Mouse (Mus musculus) frontal cortex, postnatal 25 days (tissue): ENCODE data around the gene Zfp2.

Experiments
- DNase-seq, 2 experiments: peaks; one replicate each; pipeline ENCODE4 v3.0.0; 2022; ENCODE audit warnings: low spot score in 2 of 2

The Zfp2 gene

DNA sequence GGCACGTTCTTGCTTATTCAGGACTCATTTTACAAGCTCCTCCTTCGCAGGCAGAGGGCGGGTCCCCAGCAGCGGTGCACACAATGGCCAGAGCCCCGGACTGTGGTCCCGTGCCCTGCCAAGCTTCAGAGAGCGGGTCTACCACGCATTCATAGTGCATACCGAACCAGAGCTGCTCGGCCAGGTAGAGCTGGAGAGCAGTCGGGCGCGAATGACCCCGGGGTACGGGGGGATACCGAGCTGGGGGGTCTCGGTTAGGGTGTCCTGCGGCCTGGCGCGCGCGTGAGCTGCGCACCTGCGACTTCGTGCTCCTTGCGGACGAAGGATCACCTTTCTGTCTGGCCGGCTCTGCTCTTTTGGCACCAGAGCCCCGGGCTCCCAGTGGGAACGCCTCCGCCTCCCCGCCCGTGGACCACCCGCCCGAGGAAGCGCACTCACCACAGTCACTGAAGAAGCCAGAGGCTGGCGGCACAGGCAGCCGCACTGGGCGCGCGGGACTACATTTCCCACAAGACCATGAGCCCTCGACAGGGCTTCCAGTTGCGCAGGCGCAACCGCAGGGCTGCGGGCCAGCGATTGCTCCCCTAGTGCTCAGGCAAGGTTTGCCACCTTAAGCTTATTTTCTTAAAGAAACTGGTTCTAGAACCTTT, at the start of gene Zfp2:
Gene Zfp2, minus strand, starts transcription at position 495 of the 650 bp plus-strand sequence.
- DNase-seq: peak; percentile 77 to 86

DNA sequence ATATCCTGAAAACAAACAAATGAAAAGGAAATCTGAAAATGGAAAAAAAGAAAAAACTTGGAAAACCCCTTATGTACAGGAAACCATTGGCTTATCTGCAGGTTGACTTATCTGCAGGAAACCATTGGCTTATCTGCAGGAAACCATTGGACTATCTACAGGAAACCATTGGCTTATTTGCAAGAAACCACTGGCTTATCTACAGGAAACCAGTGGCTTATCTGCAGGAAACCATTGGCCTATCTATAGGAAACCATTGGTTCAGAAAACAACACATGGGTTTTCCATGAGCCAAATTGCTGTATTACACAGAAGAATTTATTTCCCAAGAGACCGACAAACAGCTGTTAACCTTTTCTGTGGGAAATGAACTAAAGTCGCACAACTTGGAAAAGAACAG, 48.9 kb upstream of the Zfp2 start:
- no peak for DNase-seq

DNA sequence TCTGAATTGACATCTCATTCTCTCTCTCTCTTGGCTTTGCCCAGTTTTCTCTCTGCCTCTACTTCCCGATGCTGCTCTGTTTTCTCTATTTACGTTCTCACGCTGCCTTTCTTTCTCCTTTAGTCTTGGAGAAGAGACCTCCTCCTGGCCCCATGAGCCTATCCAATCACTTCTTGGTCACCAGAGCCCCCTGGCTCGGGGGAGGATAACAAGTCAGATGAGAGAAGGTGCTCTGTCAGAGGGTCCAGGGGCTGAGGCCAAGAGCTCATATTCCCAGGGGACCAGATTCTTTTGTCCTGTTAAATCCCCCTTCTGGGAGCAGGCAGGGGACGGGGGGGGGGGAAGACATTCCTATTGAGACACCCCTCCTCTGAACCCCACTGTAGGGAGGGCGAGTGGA, 37.7 kb upstream of the Zfp2 start, which contains the start of gene Prop1:
Gene Prop1, minus strand, starts transcription at position 101 of the 400 bp plus-strand sequence.
- DNase-seq: no peak

DNA sequence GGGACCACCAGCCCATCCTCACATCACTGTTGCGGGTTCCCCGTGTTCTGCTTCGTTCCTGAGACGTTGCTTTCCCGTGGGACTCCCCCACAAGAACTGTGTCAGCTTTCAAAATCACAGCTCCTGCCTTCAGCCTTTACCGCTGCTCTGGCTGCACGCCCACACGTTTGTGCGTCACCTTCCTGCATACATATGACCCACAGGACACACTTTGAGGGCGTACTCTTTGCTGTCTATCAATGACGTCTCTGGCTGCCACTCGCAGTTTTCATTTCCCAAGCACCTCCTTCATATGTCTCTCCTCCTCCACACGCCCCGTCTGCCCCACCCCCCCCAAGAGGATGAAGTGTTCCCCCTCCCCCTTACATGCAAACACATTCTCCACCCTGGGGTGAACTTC, 36.3 kb upstream of the Zfp2 start:
- DNase-seq: no peak

DNA sequence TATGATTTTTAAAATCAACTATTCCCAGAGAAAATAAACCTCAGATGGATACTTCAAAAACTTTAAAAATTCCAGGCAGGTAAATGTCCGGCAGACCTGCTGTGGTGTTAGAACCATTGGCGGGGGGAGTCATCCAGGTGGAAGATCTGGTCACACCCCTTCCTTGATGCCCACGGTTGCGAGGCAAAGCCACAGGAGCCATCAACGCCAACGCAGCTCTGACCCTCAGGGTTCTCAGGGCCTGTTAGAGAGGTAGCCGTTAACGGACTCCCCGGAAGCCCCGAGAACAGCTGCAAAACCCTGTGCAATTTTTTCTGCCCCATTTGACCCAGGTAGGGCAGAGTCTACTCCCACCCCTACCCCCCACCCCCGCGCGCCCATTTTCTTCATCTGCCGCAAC, 27.5 kb upstream of the Zfp2 start, which contains the start of gene 4933414I15Rik:
Gene 4933414I15Rik, minus strand, starts transcription at position 260 of the 400 bp plus-strand sequence.
- no peak for DNase-seq

DNA sequence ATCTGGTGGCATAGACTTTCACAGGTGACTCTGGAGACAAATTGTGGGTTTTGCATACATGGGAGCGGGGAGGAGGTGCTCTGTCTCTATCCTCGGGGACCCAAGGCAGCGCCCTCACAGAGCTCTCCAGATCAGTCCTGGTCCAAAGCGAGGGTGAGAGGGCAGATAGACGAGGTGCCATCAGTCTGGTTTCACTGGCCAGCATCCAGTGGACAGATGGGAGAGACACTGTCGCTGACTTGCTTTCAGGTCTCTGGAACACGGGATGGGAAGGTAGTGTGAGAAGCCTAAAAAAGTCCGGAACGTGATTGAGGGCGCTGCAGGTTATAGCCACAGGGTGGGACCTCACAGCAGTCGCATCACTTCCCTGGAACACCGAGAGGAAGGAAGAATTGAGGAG, 26.4 kb upstream of the Zfp2 start:
- DNase-seq: no peak

DNA sequence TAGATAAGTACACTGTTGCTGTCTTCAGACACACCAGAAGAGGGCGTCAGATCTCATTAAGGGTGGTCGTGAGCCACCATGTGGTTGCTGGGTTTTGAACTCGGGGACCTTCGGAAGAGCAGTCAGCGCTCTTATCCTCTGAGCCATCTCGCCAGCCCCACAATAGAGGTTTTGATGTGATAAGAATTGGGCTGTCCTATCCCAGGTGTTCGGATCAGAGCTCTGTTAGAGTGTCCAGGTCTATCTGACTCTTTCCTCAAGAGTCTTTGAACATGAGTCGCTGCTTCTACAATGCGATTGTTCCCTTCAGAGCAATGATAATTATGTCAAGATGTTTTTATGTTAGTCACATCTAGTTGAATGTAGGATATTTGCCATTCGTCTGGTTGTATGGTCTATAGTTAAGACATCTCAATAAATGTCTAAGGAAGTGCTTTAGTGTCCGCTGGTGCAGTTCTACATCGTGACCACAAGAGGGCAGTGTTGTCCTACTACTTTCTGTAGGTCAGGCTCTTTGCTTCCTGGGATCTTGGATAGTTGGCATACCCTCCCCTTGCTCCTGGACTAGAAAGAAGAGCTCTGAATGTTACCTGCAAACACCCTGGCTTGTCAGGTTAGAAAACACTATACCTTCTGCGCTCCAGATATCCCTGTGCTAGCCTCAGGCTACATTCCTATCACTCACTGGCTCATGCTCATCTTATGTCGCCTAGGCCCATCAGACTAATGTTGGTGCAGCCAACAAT, 23.8 kb upstream of the Zfp2 start:
- no peak for DNase-seq

DNA sequence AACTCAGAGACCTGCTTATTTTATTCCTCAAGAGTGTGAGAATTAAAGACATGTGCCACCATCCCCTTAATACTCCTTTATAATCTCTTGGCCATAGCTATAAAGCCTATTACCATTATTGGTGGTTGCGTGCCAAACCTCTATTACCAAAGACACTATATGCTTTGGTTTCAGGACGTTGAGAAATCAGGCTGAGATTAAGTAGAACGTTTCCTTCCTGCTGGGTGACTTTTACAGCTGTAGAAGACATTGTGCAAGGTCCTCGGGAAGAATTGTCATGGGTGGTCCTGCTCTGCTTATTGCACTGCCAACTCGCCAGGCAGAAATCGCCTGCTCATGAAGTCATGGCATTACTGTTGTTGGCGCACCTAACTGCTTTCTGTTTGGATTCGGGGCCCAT, 22.5 kb upstream of the Zfp2 start:
- DNase-seq: no peak

DNA sequence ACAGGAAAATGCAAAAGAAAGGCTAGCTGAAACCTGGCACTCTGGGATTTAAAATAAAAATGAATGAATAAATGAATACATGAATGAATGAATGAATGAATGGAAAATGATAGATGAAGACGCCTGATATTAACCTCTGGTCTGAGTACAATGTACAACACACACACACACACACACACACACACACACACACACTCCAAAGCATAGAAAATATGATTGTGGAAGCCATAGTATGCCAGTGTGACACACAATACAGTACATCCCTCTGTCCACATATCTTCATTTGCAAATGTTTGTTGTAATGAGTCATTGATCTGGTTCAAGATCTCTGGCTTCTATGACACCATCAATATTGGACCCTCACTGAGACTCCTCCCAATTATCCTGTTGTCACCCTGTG, 16.1 kb upstream of the Zfp2 start:
- no peak for DNase-seq

DNA sequence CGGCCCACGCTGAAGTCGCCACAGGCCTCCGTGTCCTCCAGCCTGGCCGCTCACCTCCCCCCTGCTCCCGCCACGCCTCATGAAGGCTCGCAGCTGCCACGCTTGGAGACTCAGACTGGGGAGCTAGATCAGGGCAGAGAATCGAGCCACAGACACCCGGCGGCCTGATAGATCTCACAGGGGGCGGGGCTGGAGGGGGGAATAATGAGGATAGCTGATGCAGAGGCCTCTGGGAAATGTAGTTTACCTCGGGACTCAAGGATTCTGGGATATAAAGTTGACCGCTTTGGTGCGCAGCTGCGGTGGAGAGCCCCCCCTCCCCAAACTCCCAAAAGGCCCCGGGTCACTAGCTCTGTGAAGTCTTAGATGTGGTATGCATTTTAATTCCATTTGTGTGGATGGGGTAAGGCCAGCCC, 15.5 kb upstream of the Zfp2 start, which contains the start of gene Zfp354b:
Gene Zfp354b, minus strand, starts transcription at position 183 of the 416 bp plus-strand sequence.
- peak; percentile 63 to 74 for DNase-seq

DNA sequence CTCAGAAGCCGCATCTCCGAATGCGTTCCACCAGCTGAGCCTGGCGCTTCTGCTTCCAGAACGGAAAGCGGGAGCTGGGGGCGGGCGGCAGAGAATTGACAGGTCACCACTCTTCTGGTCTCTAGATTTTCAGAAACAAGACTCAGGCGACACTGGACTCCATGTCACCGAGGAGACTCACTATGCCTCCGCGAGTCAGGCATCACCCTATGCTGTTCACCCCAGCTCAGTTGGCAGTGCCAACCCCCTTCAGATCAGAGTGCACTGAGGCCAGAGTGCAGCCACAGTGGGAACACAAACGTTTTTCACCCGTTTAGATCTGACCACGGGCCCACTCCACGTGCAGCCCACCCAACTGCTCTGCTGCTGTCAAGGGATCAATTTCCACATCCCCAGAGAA, 15.1 kb upstream of the Zfp2 start:
- DNase-seq: no peak

DNA sequence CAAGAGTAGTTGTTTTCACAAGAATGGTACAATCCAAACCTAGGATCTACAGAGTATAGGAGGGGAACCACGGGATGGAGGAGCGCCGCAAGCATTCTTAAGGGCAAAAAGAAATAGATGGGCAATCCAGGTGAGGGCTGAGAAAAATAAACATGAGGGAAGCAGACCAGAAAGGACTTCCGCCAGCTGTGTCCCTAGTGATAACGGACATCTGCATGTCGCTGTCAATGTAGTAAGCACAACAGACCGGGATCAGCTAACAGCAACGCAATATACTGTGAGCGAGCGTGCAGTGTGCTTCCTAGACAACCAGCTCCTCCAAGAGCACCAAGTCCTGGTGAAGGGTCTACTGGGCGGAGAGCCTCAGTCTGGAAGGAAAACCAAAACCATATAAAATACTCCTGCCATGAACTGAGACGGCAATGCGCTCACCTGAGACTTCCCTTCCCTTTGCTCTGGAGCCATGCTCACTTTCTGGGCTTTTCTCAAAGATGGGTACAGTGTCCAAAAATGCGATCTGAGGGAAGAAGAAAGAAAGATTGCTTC, 14.6 kb upstream of the Zfp2 start:
- DNase-seq: no peak

DNA sequence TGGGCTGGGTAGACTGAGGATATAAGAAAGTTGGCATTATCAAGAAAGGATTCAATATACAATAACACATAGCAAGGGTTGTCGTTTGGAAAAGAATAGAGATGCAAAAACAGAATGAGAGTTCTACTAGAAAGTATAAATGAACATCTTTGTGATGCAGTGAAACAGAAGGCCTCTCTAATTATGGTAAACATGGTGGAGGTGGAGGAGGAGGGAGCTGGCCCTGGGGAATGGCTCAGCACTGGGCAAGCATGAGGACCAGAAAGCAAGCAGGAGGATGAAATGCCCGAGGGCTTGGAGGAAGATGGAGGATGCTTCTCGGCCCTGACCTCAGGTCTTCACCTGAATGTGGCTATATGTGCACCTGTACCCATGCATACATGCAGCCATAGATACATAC, 1.5 kb downstream of the Zfp2 start:
- DNase-seq: no peak

DNA sequence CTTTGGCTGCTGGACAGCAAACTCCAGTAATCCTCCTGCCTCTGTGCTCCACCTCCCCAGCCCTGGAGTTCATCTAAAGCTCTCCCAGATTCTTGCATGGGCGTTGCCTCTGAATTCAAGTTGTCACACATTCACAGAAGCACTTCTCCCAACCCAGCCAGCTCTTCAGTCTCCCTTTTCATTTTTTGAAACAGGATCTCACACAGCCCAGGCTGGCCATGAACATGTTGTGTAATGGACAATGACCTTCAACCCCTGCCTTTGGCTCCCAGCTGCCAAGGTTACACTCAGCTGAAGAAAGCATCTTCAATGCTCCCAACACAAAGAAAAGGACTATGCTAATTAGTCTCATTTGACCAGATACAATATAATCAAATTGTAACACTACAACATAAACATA, 2.7 kb downstream of the Zfp2 start:
- no peak for DNase-seq

DNA sequence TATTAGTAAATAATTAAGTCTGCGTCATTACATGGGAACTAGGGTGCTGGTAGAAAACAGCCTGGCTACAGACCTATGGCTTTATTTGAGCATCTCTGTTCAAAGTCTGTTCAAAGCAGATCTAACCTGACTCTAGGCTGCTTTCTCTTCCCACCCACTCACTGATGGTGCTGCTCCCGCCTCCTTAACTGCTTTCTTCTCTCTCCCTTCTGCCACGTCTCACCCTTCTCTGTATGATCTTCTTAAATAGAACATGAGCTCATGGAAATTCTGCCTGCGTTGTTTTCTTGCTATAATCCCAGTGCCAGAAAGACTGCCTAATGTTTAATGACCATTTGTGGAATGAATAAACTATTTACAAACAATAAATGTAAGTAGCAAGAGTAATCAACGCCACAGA, 7.8 kb downstream of the Zfp2 start:
- DNase-seq: no peak

DNA sequence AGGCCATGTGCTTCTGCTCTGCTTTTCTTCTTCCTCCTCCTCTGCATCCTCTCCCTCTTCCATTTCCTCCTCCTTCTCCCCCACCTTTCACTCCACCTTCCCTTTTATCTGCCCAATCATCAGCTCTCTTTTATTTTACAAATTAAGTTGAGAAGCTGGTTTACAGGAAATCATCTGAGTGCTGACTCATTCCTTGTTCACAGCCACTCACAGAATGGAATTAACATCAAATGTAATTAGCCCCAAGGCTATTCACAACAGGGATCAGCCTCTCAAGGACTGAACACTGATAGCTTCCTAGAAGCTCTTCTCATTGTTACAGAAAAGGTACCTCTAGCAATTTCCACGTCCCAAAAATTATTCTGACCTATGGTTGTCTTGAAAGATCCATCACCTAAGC, 18.6 kb downstream of the Zfp2 start:
- DNase-seq: no peak

DNA sequence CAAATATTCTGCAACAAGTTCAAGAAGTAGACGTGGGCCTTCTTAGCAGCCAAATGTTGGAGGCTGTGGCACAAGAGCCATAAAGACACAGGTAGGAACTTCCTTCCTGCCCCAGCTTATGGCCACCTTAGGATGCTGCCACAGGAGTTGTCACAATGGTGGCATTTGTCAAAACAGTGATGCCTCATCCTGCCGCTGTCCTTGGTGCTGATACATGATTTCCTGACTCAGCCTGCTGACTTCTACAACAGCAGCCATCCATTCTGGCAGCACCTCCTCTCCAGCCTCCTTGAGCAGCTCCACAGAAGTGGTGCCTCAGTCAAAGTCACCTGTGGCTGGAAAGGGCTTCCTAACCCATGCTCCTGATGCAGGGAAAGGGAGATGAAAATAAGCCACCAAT, 23.5 kb downstream of the Zfp2 start:
- DNase-seq: no peak

DNA sequence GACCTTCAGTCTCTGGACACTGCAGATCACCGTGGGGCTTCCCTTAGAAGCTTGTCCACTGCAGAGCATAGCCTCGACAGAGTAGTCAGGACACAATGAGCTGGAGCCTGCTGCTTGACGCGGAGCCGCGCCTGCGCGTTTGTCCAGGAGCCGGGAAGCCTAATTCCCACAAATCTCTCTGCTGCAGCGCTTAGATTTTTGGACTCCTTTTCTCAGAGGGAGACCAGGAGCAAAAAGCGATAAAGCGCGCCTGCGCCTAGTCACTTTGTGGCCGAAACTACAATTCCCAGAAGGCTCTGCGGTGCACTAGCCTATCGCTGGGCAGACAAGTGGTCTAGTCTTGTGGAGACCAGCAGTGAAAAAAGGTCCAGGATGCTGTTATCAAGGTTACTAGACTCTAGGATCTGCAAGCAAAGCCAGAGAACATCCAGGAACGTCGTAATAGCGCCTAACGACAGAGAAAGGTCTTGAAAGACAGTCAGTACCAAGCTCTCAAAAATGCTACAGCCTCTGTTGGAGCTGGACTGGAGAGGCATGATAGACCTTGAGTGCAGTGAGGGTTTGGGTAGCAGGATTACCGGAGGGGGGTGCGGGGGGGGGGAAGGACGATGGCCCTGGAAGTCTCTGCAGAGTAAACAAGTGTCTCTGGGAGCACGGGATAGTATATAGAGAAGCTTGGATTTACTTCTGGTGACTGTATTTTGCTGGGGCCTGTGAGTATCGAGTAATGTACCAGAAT, 28.4 kb downstream of the Zfp2 start, which contains the start of gene Zfp454:
Gene Zfp454, minus strand, starts transcription at position 262 of the 739 bp plus-strand sequence.
- DNase-seq: peak; percentile 82 to 88

DNA sequence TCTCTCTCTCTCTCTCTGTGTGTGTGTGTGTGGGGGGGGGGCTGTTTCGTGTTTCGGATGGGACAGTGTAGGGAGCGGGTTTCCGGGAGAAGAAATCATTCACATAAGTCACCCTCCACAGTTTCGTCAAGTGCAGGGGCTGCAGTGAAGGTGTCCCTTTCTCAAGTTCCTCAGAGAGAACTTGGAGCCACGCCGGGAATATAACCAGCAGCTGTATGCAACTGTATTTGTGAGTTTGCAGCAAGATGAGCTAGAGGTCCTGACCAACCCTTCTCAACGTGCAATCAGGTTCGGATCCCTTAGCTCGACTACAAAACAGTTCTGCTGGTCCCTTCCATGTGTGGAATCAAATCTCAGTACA, 29.1 kb downstream of the Zfp2 start:
- DNase-seq: peak in 1 of 2 experiments; percentile 12

DNA sequence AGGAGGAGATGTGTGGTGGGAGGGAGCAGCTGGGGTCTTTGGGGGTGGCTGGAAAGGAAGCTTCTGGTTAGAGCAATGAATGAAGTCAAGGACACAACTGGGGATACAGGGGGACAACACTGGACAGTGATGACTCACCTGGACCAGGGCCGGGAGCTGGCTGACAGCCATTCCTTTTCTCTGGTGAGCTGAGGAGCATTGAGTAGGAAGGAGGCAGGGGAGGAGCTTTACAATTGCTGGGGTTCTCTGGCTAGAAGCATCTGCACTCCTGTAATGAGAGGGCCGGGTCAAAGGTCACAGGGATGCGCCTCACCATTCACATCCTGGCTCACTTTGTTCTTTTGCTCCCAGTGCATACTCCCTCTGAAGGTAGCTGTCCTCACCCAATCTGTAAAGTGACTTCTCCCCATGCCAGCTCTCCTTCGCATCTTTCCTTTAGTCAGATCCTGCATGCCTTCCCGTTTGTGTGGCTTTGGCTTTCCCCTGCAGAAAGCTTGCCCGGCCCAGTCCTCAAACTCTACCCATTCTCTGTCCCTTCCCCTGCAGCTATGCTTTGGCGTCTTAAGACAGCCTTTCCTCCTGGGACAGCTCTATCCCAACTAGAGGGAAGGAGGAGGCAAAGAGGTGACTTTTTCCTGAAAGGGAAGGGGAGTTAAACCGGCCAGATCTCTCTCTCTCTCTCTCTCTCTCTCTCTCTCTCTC, 29.6 kb downstream of the Zfp2 start:
- no peak for DNase-seq

DNA sequence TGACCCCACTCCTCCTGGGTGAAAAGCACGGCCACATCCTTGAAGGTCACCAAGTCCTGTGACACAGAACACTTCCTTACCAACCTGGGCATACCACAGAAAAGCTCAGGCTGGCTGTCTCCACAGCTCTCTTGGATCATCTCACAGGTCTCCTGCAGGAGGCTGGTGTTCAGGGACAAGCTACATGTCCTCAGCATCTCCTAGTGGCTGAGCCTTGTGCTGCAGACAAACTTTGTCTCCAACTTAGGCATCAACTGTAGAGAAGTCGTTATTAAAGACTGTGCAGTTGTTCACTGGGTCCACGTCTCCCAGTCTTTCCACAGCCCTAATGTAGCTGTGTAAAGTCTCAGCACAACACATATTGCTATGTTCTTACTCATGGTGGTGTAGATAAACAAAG, 32.2 kb downstream of the Zfp2 start:
- no peak for DNase-seq

DNA sequence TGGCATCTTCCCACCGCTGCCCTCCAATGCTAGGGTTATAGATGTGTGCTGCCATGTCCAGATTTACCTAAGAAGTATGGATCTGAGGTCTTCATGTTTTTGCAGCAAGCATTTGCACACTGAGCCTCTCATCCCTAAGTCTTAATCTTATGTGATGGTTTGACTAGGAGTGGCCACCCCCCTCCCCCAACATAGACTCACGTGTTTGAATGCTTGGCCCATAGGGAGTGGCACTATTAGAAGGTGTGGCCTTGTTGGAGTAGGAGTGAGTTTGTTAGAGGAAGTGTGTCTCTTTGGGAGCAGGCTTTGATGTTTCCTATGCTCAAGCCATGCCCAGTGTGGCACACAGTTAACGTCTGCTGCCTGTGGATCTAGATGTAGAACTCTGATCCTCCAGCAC, 37.3 kb downstream of the Zfp2 start:
- no peak for DNase-seq
